Mouse (Mus musculus): ENCODE data around the gene Hecw2. TPM values are rescaled to one million over a fixed set of nuclear protein-coding genes. Genes with fewer than 3 reads are reported as not detected.

The Hecw2 gene
- polyA plus RNA-seq, 1 experiment from 2014 or later, result 2.2 TPM

DNA sequence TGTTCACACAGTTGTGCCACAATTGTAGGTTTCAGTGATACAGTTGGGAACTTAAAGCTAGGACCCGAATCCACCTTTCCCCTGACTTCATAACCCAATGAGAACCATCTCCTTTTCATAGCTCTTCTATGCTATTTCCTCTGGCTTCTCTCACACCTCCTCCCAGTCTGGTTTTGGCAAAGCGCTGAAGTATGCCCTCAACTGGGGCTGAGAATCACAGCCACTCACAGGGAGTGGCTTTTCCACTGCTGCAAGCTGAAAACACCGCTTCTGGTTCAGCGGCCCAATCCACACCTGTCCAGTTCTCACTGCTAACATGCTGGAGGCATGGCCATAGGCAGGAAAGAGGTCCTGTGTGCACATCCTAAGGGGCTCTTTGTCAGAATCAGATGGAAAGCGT, 300.7 kb downstream of the Hecw2 start:
- ATAC-seq (ENCODE audit: low FRiP score, low TSS enrichment), result no peak
- WGBS, result 87% methylated on average over 5 of the region's 5 CpGs

DNA sequence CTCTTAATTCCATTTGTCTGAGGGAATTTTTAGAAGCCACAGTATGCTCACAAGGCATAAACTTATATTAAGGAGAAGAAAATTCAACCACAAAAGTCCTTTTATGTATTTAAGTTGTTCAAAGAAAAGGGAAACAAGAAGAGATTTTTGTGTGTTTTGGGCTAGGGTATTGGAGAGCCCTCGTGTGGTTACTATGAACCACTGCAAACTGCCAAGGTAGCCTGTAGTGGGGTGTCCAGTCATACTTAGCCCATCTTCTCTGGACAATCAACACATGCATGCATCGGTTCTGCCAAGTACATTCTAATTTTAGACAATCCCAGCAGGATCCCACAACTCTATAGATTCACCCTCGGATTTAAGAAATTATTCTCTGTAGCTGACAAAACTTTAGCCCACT, 304.6 kb downstream of the Hecw2 start:
- Histone ChIP-seq H3K4me1 (ENCODE audit: control insufficient read depth, insufficient read depth, low read length) (no peaks in the 10 kb centered on the region), H3K27me3 (ENCODE audit: control insufficient read depth, insufficient read depth, low read length) (no peaks in the 10 kb centered on the region), H3K9ac (ENCODE audit: low read depth, low read length) (no peak overlapping the region), H3K4me2 (replicated peaks; ENCODE audit: low read depth, low read length) (no peak overlapping the region), H3K4me3 (ENCODE audit: low read length) (no peak overlapping the region), H3K27ac (ENCODE audit: low read depth, low read length) (no peak overlapping the region), H3K9me3 (ENCODE audit: control insufficient read depth, low read length) (no peaks in the 10 kb centered on the region), H3K36me3 (ENCODE audit: control insufficient read depth, insufficient read depth, low read length) (no peaks in the 10 kb centered on the region)
- no peak for ATAC-seq (ENCODE audit: low FRiP score, low TSS enrichment)
- WGBS, result 59% methylated on average over 3 of the region's 3 CpGs

More for the DNA sequence above, 300.7 kb downstream of the Hecw2 start:
- Histone ChIP-seq H3K9ac (ENCODE audit: low read depth, low read length) (no peak overlapping the region), H3K9me3 (ENCODE audit: control insufficient read depth, low read length) (no peaks in the 10 kb centered on the region), H3K27ac (ENCODE audit: low read depth, low read length) (no peak overlapping the region), H3K4me2 (replicated peaks; ENCODE audit: low read depth, low read length) (no peak overlapping the region), H3K4me1 (ENCODE audit: control insufficient read depth, insufficient read depth, low read length) (no peaks in the 10 kb centered on the region), H3K36me3 (ENCODE audit: control insufficient read depth, insufficient read depth, low read length) (no peaks in the 10 kb centered on the region), H3K4me3 (ENCODE audit: low read length) (no peak overlapping the region), H3K27me3 (ENCODE audit: control insufficient read depth, insufficient read depth, low read length) (no peaks in the 10 kb centered on the region)

DNA sequence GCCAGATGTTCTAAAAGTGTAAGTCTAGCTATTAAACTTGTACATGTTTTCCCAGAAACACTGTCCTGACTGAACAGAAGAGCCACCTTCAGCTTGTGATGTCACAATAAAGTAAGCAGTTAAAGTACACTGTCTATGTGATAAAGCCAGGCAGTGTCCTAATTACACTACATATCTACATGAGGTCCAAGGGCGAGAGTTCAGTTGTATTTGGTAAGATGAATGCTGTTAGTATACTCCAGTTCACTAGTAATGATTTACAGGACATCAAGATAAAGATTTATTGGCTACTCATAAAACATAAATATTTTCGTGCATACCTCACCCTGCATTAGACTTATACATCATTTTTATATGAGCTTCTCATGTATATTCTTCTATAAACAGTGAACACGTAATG, 305.2 kb downstream of the Hecw2 start:
- Histone ChIP-seq H3K9me3 (ENCODE audit: control insufficient read depth, low read length) (no peaks in the 10 kb centered on the region), H3K4me3 (ENCODE audit: low read length) (no peak overlapping the region), H3K27ac (ENCODE audit: low read depth, low read length) (no peak overlapping the region), H3K27me3 (ENCODE audit: control insufficient read depth, insufficient read depth, low read length) (no peaks in the 10 kb centered on the region), H3K36me3 (ENCODE audit: control insufficient read depth, insufficient read depth, low read length) (no peaks in the 10 kb centered on the region), H3K4me1 (ENCODE audit: control insufficient read depth, insufficient read depth, low read length) (no peaks in the 10 kb centered on the region), H3K4me2 (replicated peaks; ENCODE audit: low read depth, low read length) (no peak overlapping the region), H3K9ac (ENCODE audit: low read depth, low read length) (no peak overlapping the region)
- no peak for ATAC-seq (ENCODE audit: low FRiP score, low TSS enrichment)
- WGBS, result 74% methylated on average over 3 of the region's 3 CpGs

DNA sequence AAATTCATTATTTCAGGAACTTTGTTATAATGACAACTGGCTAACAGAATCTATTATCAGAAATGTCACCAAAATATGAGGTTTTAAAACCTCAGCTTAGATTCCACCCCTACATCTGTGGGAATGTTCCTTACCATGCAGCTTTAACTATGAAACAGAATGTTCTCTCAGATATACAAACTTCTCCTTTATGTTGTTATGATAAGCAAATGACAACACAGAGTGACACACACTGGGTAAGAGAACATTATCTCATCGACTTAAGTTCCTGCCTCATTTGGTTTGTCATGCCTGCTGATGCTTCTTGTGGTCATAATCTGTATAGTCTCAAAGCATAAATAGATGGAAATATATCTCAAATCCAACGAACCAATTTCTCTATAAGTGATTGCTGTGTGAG, 312.5 kb downstream of the Hecw2 start:
- Histone ChIP-seq H3K4me1 (ENCODE audit: control insufficient read depth, insufficient read depth, low read length) (no peaks in the 10 kb centered on the region), H3K27ac (ENCODE audit: low read depth, low read length) (no peak overlapping the region), H3K27me3 (ENCODE audit: control insufficient read depth, insufficient read depth, low read length) (no peaks in the 10 kb centered on the region), H3K4me2 (replicated peaks; ENCODE audit: low read depth, low read length) (no peak overlapping the region), H3K9ac (ENCODE audit: low read depth, low read length) (no peak overlapping the region), H3K4me3 (ENCODE audit: low read length) (no peak overlapping the region), H3K36me3 (ENCODE audit: control insufficient read depth, insufficient read depth, low read length) (no peaks in the 10 kb centered on the region), H3K9me3 (ENCODE audit: control insufficient read depth, low read length) (no peaks in the 10 kb centered on the region)
- no peak for ATAC-seq (ENCODE audit: low FRiP score, low TSS enrichment)
- 60% methylated on average over 2 of the region's 2 CpGs for WGBS

DNA sequence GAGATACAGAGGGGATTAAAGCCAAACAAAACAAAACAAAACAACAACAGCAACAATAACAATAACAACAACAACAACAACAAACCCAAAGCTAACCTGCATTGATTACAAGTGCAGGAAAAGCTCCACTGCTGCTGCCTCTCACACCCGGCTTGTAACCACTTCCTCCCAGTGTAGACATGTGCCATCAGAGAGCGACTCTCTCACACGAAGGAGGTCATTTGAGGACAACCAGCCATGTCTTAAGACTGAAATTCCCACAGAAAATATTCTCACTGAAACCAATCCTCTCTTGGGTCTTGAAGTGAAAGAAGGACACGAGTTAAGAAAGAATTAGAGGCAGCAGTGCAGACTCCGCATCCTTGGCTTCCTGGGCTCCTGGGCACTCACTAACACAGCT, 319.0 kb downstream of the Hecw2 start:
- WGBS, result 82% methylated on average over 5 of the region's 5 CpGs
- ATAC-seq (ENCODE audit: low FRiP score, low TSS enrichment), result no peak
- no peaks in the 10 kb centered on the region for H3K9me3 ChIP-seq (ENCODE audit: control insufficient read depth, low read length)

DNA sequence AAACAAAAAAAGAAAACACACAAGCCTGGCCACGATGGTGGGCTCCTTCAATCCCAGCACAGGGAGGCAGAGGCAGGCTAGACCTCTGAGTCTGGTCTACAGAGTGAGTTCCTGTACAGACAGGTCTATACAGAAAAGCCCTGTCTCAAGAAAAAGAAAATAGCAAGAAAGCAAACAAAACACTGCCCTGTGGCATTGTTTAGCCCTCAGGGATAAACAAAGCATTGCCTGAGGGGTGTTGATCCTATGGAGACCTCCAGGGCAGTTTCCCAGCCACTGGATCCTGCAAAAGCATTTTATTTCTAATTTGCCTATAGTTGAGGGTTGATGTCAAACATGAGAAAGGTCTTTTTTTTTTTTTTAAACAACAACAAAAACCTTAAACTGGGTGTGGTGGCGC, 327.7 kb downstream of the Hecw2 start:
- Histone ChIP-seq H3K9me3 (ENCODE audit: control insufficient read depth, low read length) (no peaks in the 10 kb centered on the region), H3K27me3 (ENCODE audit: control insufficient read depth, insufficient read depth, low read length) (no peaks in the 10 kb centered on the region), H3K4me1 (ENCODE audit: control insufficient read depth, insufficient read depth, low read length) (no peaks in the 10 kb centered on the region), H3K4me3 (ENCODE audit: low read length) (no peak overlapping the region), H3K27ac (ENCODE audit: low read depth, low read length) (no peak overlapping the region), H3K9ac (ENCODE audit: low read depth, low read length) (no peak overlapping the region), H3K4me2 (replicated peaks; ENCODE audit: low read depth, low read length) (no peak overlapping the region), H3K36me3 (ENCODE audit: control insufficient read depth, insufficient read depth, low read length) (no peaks in the 10 kb centered on the region)
- WGBS, result 80% methylated on average over 2 of the region's 2 CpGs
- ATAC-seq (ENCODE audit: low FRiP score, low TSS enrichment), result no peak

More for the DNA sequence above, 319.0 kb downstream of the Hecw2 start:
- no peak overlapping the region for H3K27ac ChIP-seq (ENCODE audit: low read depth, low read length)
- no peaks in the 10 kb centered on the region for H3K27me3 ChIP-seq (ENCODE audit: control insufficient read depth, insufficient read depth, low read length)
- no peaks in the 10 kb centered on the region for H3K4me1 ChIP-seq (ENCODE audit: control insufficient read depth, insufficient read depth, low read length)
- no peak overlapping the region for H3K4me3 ChIP-seq (ENCODE audit: low read length)
- no peaks in the 10 kb centered on the region for H3K36me3 ChIP-seq (ENCODE audit: control insufficient read depth, insufficient read depth, low read length)
- no peak overlapping the region for H3K4me2 ChIP-seq (replicated peaks; ENCODE audit: low read depth, low read length)
- no peak overlapping the region for H3K9ac ChIP-seq (ENCODE audit: low read depth, low read length)

DNA sequence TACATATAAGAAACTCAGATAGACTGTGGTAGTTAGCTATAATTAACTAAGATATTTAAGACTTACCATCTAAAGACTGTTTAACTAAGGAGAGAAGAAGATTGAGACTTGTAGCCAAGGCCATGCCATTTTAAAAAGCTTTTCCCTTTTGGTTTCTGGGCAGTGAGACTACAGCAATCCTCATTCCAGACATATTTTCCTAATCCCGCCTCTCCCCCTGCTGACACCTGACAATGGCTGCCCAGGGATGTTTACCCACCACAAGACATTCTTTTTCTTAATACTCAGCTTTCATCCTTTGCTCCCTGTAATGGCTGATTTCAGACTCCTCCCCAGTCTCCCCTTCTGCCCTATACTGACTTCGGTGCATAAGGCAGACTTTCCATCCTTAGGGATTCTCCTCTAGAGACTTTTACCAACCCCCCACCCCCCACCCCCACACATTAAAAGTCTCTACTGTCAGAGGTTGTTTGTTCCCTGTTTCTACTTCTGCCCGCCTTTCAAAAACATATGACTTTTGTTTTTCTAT, 328.5 kb downstream of the Hecw2 start:
- no peaks in the 10 kb centered on the region for H3K36me3 ChIP-seq (ENCODE audit: control insufficient read depth, insufficient read depth, low read length)
- 42% methylated on average over 3 of the region's 3 CpGs for WGBS
- H3K27me3 ChIP-seq (ENCODE audit: control insufficient read depth, insufficient read depth, low read length), result no peaks in the 10 kb centered on the region
- H3K9me3 ChIP-seq (ENCODE audit: control insufficient read depth, low read length), result no peaks in the 10 kb centered on the region
- H3K4me3 ChIP-seq (ENCODE audit: low read length), result no peak overlapping the region
- no peak overlapping the region for H3K27ac ChIP-seq (ENCODE audit: low read depth, low read length)
- no peak for ATAC-seq (ENCODE audit: low FRiP score, low TSS enrichment)
- H3K4me1 ChIP-seq (ENCODE audit: control insufficient read depth, insufficient read depth, low read length), result no peaks in the 10 kb centered on the region
- H3K4me2 ChIP-seq (replicated peaks; ENCODE audit: low read depth, low read length), result no peak overlapping the region
- H3K9ac ChIP-seq (ENCODE audit: low read depth, low read length), result no peak overlapping the region

DNA sequence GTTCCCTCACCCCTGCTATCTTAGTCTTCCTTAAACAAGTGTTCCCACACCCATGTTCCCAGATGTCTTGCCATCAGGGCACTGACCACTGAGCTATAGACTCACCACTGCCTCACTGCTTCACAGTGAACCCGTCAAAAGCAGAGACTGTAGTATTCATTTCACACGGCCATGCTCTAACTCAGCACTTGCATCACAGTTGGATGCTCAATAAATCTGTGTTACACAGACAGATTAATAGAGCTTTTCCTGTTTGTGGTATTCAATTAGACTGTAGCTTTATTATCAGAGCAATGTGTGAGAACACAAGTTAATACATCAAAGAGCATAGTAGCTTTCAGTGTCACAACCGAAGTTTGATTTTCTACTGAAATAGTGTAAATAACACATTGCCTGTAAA, 330.9 kb downstream of the Hecw2 start:
- H3K4me1 ChIP-seq (ENCODE audit: control insufficient read depth, insufficient read depth, low read length), result no peaks in the 10 kb centered on the region
- H3K9me3 ChIP-seq (ENCODE audit: control insufficient read depth, low read length), result no peaks in the 10 kb centered on the region
- 0 out of 2 replicates have a peak, but pooled peaks have one; percentile 32 for ATAC-seq (ENCODE audit: low FRiP score, low TSS enrichment)
- no peak overlapping the region for H3K9ac ChIP-seq (ENCODE audit: low read depth, low read length)
- 54% methylated on average over 3 of the region's 3 CpGs for whole genome bisulfite sequencing
- H3K4me3 ChIP-seq (ENCODE audit: low read length), result no peak overlapping the region
- H3K27me3 ChIP-seq (ENCODE audit: control insufficient read depth, insufficient read depth, low read length), result no peaks in the 10 kb centered on the region
- no peaks in the 10 kb centered on the region for H3K36me3 ChIP-seq (ENCODE audit: control insufficient read depth, insufficient read depth, low read length)
- no peak overlapping the region for H3K4me2 ChIP-seq (replicated peaks; ENCODE audit: low read depth, low read length)
- no peak overlapping the region for H3K27ac ChIP-seq (ENCODE audit: low read depth, low read length)

DNA sequence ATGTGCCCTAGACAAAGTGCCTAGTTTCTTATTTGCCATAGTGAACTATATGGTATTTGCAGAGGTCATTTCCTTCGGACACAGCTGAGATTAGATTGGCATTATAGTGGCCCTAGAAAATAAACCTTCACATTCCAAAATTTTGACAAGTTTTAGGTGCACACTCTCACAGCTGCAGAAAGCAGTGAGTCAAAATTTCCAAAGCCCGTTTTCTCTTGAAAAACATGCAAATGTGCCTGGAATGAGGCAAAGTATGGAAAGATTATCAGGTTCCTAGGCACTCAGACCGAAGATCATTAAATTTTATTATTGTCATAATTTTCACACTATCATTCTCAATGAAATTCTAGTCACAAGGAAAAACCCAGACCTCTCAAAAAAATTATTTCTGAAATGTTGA, 334.4 kb downstream of the Hecw2 start:
- no peaks in the 10 kb centered on the region for H3K36me3 ChIP-seq (ENCODE audit: control insufficient read depth, insufficient read depth, low read length)

More for the DNA sequence above, 334.4 kb downstream of the Hecw2 start:
- Histone ChIP-seq H3K27me3 (ENCODE audit: control insufficient read depth, insufficient read depth, low read length) (no peaks in the 10 kb centered on the region), H3K9ac (ENCODE audit: low read depth, low read length) (no peak overlapping the region), H3K9me3 (ENCODE audit: control insufficient read depth, low read length) (no peaks in the 10 kb centered on the region), H3K4me1 (ENCODE audit: control insufficient read depth, insufficient read depth, low read length) (no peaks in the 10 kb centered on the region), H3K4me2 (replicated peaks; ENCODE audit: low read depth, low read length) (no peak overlapping the region), H3K27ac (ENCODE audit: low read depth, low read length) (no peak overlapping the region), H3K4me3 (ENCODE audit: low read length) (no peak overlapping the region)
- no peak for ATAC-seq (ENCODE audit: low FRiP score, low TSS enrichment)
- WGBS, result 74% methylated on average over 3 of the region's 3 CpGs
